Mouse (Mus musculus) liver, postnatal 0 days (tissue): ENCODE results near the gene Erp27.

Experiments used
- CTCF ChIP-seq: sonication (generic); IDR thresholded peaks from 2 replicates; pipeline ENCODE4 v1.5.1; 2016; ENCODE audit warnings: antibody characterized with exemption, low read depth
- EP300 ChIP-seq: IDR thresholded peaks from 2 replicates; pipeline ENCODE4 v1.6.1; 2016; ENCODE audit warnings: antibody characterized with exemption, low read depth, mild to moderate bottlenecking

DNA sequence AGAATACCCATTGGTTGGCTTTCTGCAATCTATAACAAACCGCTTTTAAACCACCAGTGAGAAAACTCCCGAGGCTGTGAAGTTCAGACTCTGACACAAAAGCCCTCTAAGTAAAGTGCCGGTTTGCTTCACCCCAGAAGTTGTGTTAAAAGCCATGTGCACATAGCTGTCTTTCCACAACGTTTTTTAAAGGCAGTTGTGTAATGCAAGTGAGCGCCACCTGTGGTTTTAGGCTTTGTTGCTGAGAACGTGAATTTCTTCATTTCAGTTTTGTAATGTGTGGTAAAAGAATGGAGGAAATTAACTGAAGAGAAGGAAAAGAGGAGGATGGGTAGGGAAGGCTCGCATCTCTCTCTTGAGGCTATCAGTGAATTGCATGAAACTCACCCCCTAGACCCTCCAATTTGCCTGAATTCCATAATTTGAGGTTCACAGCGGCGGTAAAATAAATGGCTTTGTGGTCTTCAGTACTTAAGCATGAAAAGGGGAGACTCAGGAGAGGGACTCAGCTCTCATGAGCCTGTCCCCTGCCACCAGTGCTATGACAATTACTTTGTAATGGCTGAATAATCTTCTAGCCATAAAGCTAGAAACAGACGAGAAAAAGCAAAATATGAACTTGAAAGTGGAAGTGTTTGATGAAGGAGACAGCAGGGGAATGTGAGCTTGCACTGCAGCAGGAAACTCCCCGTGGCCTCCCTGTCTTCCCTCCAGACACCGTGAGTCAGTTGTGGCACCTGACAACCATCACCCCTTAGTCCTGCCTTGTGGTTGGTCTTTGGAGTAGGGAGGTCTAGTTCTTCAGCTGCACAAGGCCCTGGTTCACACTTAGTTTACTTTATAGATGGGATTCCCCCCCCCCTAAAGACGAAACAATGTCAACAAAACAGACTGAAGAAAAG lies 42.9 kb upstream of the Erp27 start:
- TF ChIP-seq CTCF (peak; percentile 45), EP300 (peak; percentile 53)
